21 mouse cellular contexts compared by ENCODE assay signal in genomic region chr6:34648017-34648787, GRCm38 (mm10). TPM values are rescaled to one million over a fixed set of nuclear protein-coding genes. Genes with fewer than 3 reads are reported as not detected.
A peak's percentile ranks its signal among the peaks of the same experiment; 100 is the strongest.
DNase-seq lines count a peak whose midpoint lies in the region; ATAC-seq and TF ChIP-seq lines count a peak whose summit lies in the region.
"Had no signal": no experiment of that assay in that cellular context is flagged by ENCODE, and none has a peak within 500 bp of the region (broad histone marks: within the 10 kb centered on the region; RNA-seq: fewer than 3 reads in every experiment).

No protein-coding gene starts in this region.

- H3K27me3 ChIP-seq in embryonic facial prominence, embryonic 11.5 days (ENCODE audit: control insufficient read depth, insufficient read depth, low read length): no peaks in the 10 kb centered on the region
- no peaks in the 10 kb centered on the region for H3K27me3 ChIP-seq in embryonic facial prominence, embryonic 10.5 days (replicated peaks; ENCODE audit: low read depth, poor library complexity, severe bottlenecking)
- no peaks in the 10 kb centered on the region for H3K27me3 ChIP-seq in lung, embryonic 16.5 days (ENCODE audit: control insufficient read depth, insufficient read depth, low read depth, low read length)
- H3K27me3 ChIP-seq: hindbrain, embryonic 12.5 days; midbrain, embryonic 12.5 days; neural tube, embryonic 12.5 days had no signal

- intact Hi-C loops in left cerebral cortex, adult 2 months (cut with DNase I): no loop called here

- WGBS in embryonic facial prominence, embryonic 11.5 days: 71% methylated on average over 5 of the region's 5 CpGs
- WGBS in embryonic facial prominence, embryonic 10.5 days: 74% methylated on average over 5 of the region's 5 CpGs
- WGBS in lung, embryonic 16.5 days: 38% methylated on average over 5 of the region's 5 CpGs

- H3K27ac ChIP-seq in embryonic facial prominence, embryonic 11.5 days (replicated peaks; ENCODE audit: low read depth, low read length): no peak overlapping the region
- H3K27ac ChIP-seq in embryonic facial prominence, embryonic 10.5 days (replicated peaks): no peak overlapping the region; the same call in 1 of the 2 replicates
- peak overlapping the region; percentile 19 for H3K27ac ChIP-seq in lung, embryonic 16.5 days (ENCODE audit: low read length)
- no peak overlapping the region for H3K27ac ChIP-seq in left cerebral cortex, adult 2 months
- H3K27ac ChIP-seq: forebrain, embryonic 13.5 days; heart, adult 2 months; hindbrain, embryonic 12.5 days; liver, embryonic 14.5 days; midbrain, embryonic 12.5 days; neural tube, embryonic 12.5 days had no signal

- no peaks in the 10 kb centered on the region for H3K9me3 ChIP-seq in embryonic facial prominence, embryonic 11.5 days (replicated peaks; ENCODE audit: control insufficient read depth, low read length)
- H3K9me3 ChIP-seq in embryonic facial prominence, embryonic 10.5 days: no peaks in the 10 kb centered on the region
- no peaks in the 10 kb centered on the region for H3K9me3 ChIP-seq in lung, embryonic 16.5 days (ENCODE audit: control insufficient read depth, low read length)
- H3K9me3 ChIP-seq: forebrain, embryonic 13.5 days; G1E; hindbrain, embryonic 12.5 days; midbrain, embryonic 12.5 days; neural tube, embryonic 12.5 days had no signal

- no peak for ATAC-seq in embryonic facial prominence, embryonic 11.5 days (replicated peaks; ENCODE audit: insufficient number of reproducible peaks, low FRiP score, low TSS enrichment, low read depth)
- ATAC-seq in lung, embryonic 16.5 days (ENCODE audit: low read depth): peak; percentile 87
- ATAC-seq: CD4-positive, CD25-positive, alpha-beta regulatory T cell, adult 4 months; forebrain, embryonic 13.5 days; inflammation-experienced regulatory T-cells, adult 6 months had no signal

- no peaks in the 10 kb centered on the region for H3K36me3 ChIP-seq in embryonic facial prominence, embryonic 11.5 days (replicated peaks; ENCODE audit: control insufficient read depth, insufficient read depth, low read depth, low read length)
- H3K36me3 ChIP-seq in embryonic facial prominence, embryonic 10.5 days (replicated peaks): no peaks in the 10 kb centered on the region
- no peaks in the 10 kb centered on the region for H3K36me3 ChIP-seq in lung, embryonic 16.5 days (ENCODE audit: control insufficient read depth, insufficient read depth, low read length)
- H3K36me3 ChIP-seq: G1E; hindbrain, embryonic 12.5 days; midbrain, embryonic 12.5 days; neural tube, embryonic 12.5 days had no signal

- H3K4me1 ChIP-seq in embryonic facial prominence, embryonic 11.5 days (ENCODE audit: control insufficient read depth, insufficient read depth, low read length): no peaks in the 10 kb centered on the region
- H3K4me1 ChIP-seq in embryonic facial prominence, embryonic 10.5 days: peaks cover 18% of the 10 kb centered on the region
- H3K4me1 ChIP-seq in lung, embryonic 16.5 days (replicated peaks; ENCODE audit: control insufficient read depth, insufficient read depth, low read length): peaks cover 13% of the 10 kb centered on the region
- H3K4me1 ChIP-seq: forebrain, embryonic 13.5 days; hindbrain, embryonic 12.5 days; midbrain, embryonic 12.5 days had no signal

- TF ChIP-seq CTCF in left cerebral cortex, adult 2 months (IDR thresholded peaks at IDR 0.05): no peak

- no peak overlapping the region for H3K9ac ChIP-seq in embryonic facial prominence, embryonic 11.5 days (replicated peaks; ENCODE audit: low read length)
- H3K9ac ChIP-seq in lung, embryonic 16.5 days (ENCODE audit: low read length): no peak overlapping the region
- H3K9ac ChIP-seq: forebrain, embryonic 13.5 days; hindbrain, embryonic 12.5 days; liver, embryonic 14.5 days; midbrain, embryonic 12.5 days; neural tube, embryonic 12.5 days had no signal

- H3K4me2 ChIP-seq in embryonic facial prominence, embryonic 11.5 days (ENCODE audit: low read depth, low read length): no peak overlapping the region
- no peak overlapping the region for H3K4me2 ChIP-seq in lung, embryonic 16.5 days (ENCODE audit: low read depth, low read length)
- H3K4me2 ChIP-seq: forebrain, embryonic 13.5 days; hindbrain, embryonic 12.5 days; midbrain, embryonic 12.5 days; neural tube, embryonic 12.5 days had no signal

- DNase-seq in embryonic facial prominence, embryonic 11.5 days (ENCODE audit: low spot score): peak; percentile 39
- no peak for DNase-seq in embryonic facial prominence, embryonic 10.5 days (ENCODE audit: low spot score)
- no peak for DNase-seq in lung, postnatal 36 days
- DNase-seq in R1 (ENCODE audit: low read depth, low spot score): peak; percentile 23
- peak; percentile 32 for DNase-seq in forelimb bud, embryonic 11.5 days (ENCODE audit: low read depth, low spot score)
- DNase-seq in left cerebral cortex, adult 2 months (ENCODE audit: extremely low spot score in 1 of 2, low spot score in 2 of 2): no peak
- DNase-seq in cerebellum, postnatal 25 days: no peak
- DNase-seq: cerebellum, adult 8-10 months; gastrocnemius, postnatal 25 days; heart, adult 2 months; kidney, adult 2 months; kidney, postnatal 10 days had no signal

- H3K4me3 ChIP-seq in embryonic facial prominence, embryonic 11.5 days (ENCODE audit: low read depth, low read length): no peak overlapping the region
- no peak overlapping the region for H3K4me3 ChIP-seq in embryonic facial prominence, embryonic 10.5 days
- no peak overlapping the region for H3K4me3 ChIP-seq in lung, embryonic 16.5 days (ENCODE audit: low read length)
- no peak overlapping the region for H3K4me3 ChIP-seq in left cerebral cortex, adult 2 months
- H3K4me3 ChIP-seq: forebrain, embryonic 13.5 days; heart, adult 2 months; hindbrain, embryonic 12.5 days; midbrain, embryonic 12.5 days; neural tube, embryonic 12.5 days had no signal

RNA-seq across cellular contexts. Expression of gene Cald1, which starts 49.9 kb away (rescaled TPM):
- polyA plus RNA-seq in embryonic facial prominence, embryonic 11.5 days (2014; fragmentation: Nextera tagmentation; extraction: Ambion mirVana): 274 and 283 TPM in 2 replicates
- 189 and 232 TPM in 2 replicates for polyA plus RNA-seq in embryonic facial prominence, embryonic 10.5 days (2016; fragmentation: Nextera tagmentation; extraction: Ambion mirVana)
- 243 and 279 TPM in 2 replicates for polyA plus RNA-seq in lung, embryonic 16.5 days (2015; fragmentation: Nextera tagmentation; extraction: Ambion mirVana)
- total RNA-seq in left cerebral cortex, adult 2 months (2021): 10 to 100 TPM; 20.9 to 22.4 TPM
- polyA plus RNA-seq: G1E had no signal

Comparison
In these comparisons a context has a peak if more than half of its experiments do, and no peak if none do; other contexts are left out.
1. DNase-seq: peak in embryonic facial prominence, embryonic 11.5 days (single experiment), R1 (single experiment) and forelimb bud, embryonic 11.5 days (single experiment); none in embryonic facial prominence, embryonic 10.5 days (single experiment), lung, postnatal 36 days (single experiment), left cerebral cortex, adult 2 months (0 of 2) and cerebellum, postnatal 25 days (0 of 2).